Mouse (Mus musculus) kidney, embryonic 15.5 days (tissue): ENCODE data around the gene Prkaa1. TPM values are rescaled to one million over a fixed set of nuclear protein-coding genes. Genes with fewer than 3 reads are reported as not detected.
A peak's percentile ranks its signal among the peaks of the same experiment; 100 is the strongest.

Experiments
- ATAC-seq: fragments of 200-750 bp; cut with Nextera tagmentation; replicated peaks from 2 replicates; pipeline ENCODE4 v1.8.0; 2017; ENCODE audit warnings: moderate TSS enrichment; ENCODE audit not compliant: low FRiP score
- H3K27ac ChIP-seq: fragments of 300-500 bp; sonication (generic); 2 replicates; pipeline ENCODE4 v1.5.1; 2015; ENCODE audit warnings: mild to moderate bottlenecking, inconsistent platforms
- H3K27me3 ChIP-seq: fragments of 300-500 bp; sonication (generic); 2 replicates; pipeline ENCODE4 v1.6.1; 2015; ENCODE audit warnings: inconsistent platforms
- H3K36me3 ChIP-seq: fragments of 300-500 bp; sonication (generic); 2 replicates; pipeline ENCODE4 v1.6.1; 2015; ENCODE audit warnings: inconsistent platforms
- H3K4me1 ChIP-seq: fragments of 300-500 bp; sonication (generic); 2 replicates; pipeline ENCODE4 v1.6.1; 2015; ENCODE audit warnings: inconsistent platforms
- H3K4me2 ChIP-seq: fragments of 300-500 bp; sonication (generic); 2 replicates; pipeline ENCODE4 v1.6.1; 2015; ENCODE audit warnings: moderate library complexity, mild to moderate bottlenecking, inconsistent platforms
- H3K4me3 ChIP-seq: fragments of 300-500 bp; sonication (generic); replicated peaks from 2 replicates; pipeline ENCODE4 v1.5.1; 2015; ENCODE audit warnings: mild to moderate bottlenecking, inconsistent platforms
- H3K9ac ChIP-seq: fragments of 300-500 bp; sonication (generic); 2 replicates; pipeline ENCODE4 v1.6.1; 2015; ENCODE audit warnings: mild to moderate bottlenecking, inconsistent platforms
- H3K9me3 ChIP-seq: fragments of 300-500 bp; sonication (generic); replicated peaks from 2 replicates; pipeline ENCODE4 v1.6.1; 2016; ENCODE audit warnings: inconsistent platforms
- WGBS: fragments of 180-500 bp; shearing (Covaris S2); methylation state at CpG from one replicate; pipeline ENCODE4 v1.1.7; 2015; ENCODE audit warnings: mixed read lengths; 5-methylcytosine and 5-hydroxymethylcytosine counted together
- polyA plus RNA-seq: library from polyadenylated mRNA; unstranded; fragments of >200 nt; fragmentation: Nextera tagmentation; extraction: Ambion mirVana; gene quantifications from 2 replicates; pipeline ENCODE4 v1.2.1, GENCODE M21; 2015

Prkaa1 gene
- polyA plus RNA-seq, 1 experiment from 2014 or later: 22.6 TPM

- Histone ChIP-seq H3K27me3 (no peaks in the 10 kb centered on the region), H3K4me2 (peak within 1 kb of the TSS; percentile 75), H3K4me1 (peaks cover 28% of the 10 kb centered on the region), H3K4me3 (peak within 1 kb of the TSS; percentile 90), H3K36me3 (peaks cover 42% of the 10 kb centered on the region), H3K9ac (peak within 1 kb of the TSS; percentile 93), H3K27ac (peak within 1 kb of the TSS; percentile 94), H3K9me3 (no peaks in the 10 kb centered on the region)
- under 1% methylated on average over 55 of the region's 55 CpGs for WGBS
- ATAC-seq: peak; percentile 99
Measured at GRCm38 (mm10) chr15:5116270-5117030, 27.2 kb upstream of the Prkaa1 start, which contains the start of gene Rpl37. TSS of gene Rpl37 (plus strand) at chr15:5116645.

GRCm38 (mm10) chr15:5117031-5117601 lies 26.5 kb upstream of the Prkaa1 start:
- Histone ChIP-seq H3K27ac (peak overlapping the region; percentile 94), H3K27me3 (no peaks in the 10 kb centered on the region), H3K4me2 (peak overlapping the region; percentile 75), H3K4me1 (peaks cover 28% of the 10 kb centered on the region), H3K9ac (peak overlapping the region; percentile 93), H3K9me3 (no peaks in the 10 kb centered on the region), H3K4me3 (peak overlapping the region; percentile 90), H3K36me3 (peaks cover 48% of the 10 kb centered on the region)
- WGBS: 3% methylated on average over 22 of the region's 22 CpGs
- ATAC-seq: no peak

- peak overlapping the region; percentile 4; the same call in 1 of the 2 replicates for H3K9ac ChIP-seq
- 91% methylated on average over 9 of the region's 9 CpGs for WGBS
- peaks cover 62% of the 10 kb centered on the region for H3K36me3 ChIP-seq
- no peak overlapping the region for H3K27ac ChIP-seq
- no peak for ATAC-seq
- H3K9me3 ChIP-seq: no peaks in the 10 kb centered on the region
- H3K4me1 ChIP-seq: peaks cover 28% of the 10 kb centered on the region
- 0 out of 2 replicates have a peak overlapping the region, but pooled peaks have one; percentile 75 for H3K4me2 ChIP-seq
- no peaks in the 10 kb centered on the region for H3K27me3 ChIP-seq
- no peak overlapping the region for H3K4me3 ChIP-seq
Measured at GRCm38 (mm10) chr15:5118626-5119025, 25.0 kb upstream of the Prkaa1 start.

GRCm38 (mm10) chr15:5119192-5119591 lies 24.5 kb upstream of the Prkaa1 start:
- Histone ChIP-seq H3K4me1 (peaks cover 28% of the 10 kb centered on the region), H3K4me3 (no peak overlapping the region), H3K4me2 (no peak overlapping the region), H3K36me3 (peaks cover 65% of the 10 kb centered on the region), H3K27me3 (no peaks in the 10 kb centered on the region), H3K9me3 (no peaks in the 10 kb centered on the region), H3K9ac (no peak overlapping the region), H3K27ac (no peak overlapping the region)
- ATAC-seq: no peak
- WGBS: 93% methylated on average over 2 of the region's 2 CpGs

- ATAC-seq: no peak
- H3K4me3 ChIP-seq: no peak overlapping the region
- H3K4me2 ChIP-seq: no peak overlapping the region
- H3K4me1 ChIP-seq: peaks cover 26% of the 10 kb centered on the region
- H3K36me3 ChIP-seq: peaks cover 70% of the 10 kb centered on the region
- 86% methylated on average over 2 of the region's 2 CpGs for WGBS
- no peak overlapping the region for H3K27ac ChIP-seq
- H3K9me3 ChIP-seq: no peaks in the 10 kb centered on the region
- H3K9ac ChIP-seq: no peak overlapping the region
- H3K27me3 ChIP-seq: no peaks in the 10 kb centered on the region
Measured at GRCm38 (mm10) chr15:5119707-5120106, 24.0 kb upstream of the Prkaa1 start.

- H3K4me2 ChIP-seq: no peak overlapping the region
- no peaks in the 10 kb centered on the region for H3K9me3 ChIP-seq
- 91% methylated on average over 12 of the region's 12 CpGs for WGBS
- H3K27ac ChIP-seq: no peak overlapping the region
- H3K4me3 ChIP-seq: no peak overlapping the region
- no peak for ATAC-seq
- H3K4me1 ChIP-seq: peaks cover 20% of the 10 kb centered on the region
- peaks cover 76% of the 10 kb centered on the region for H3K36me3 ChIP-seq
- H3K9ac ChIP-seq: no peak overlapping the region
- no peaks in the 10 kb centered on the region for H3K27me3 ChIP-seq
Measured at GRCm38 (mm10) chr15:5121535-5122313, 21.9 kb upstream of the Prkaa1 start.

GRCm38 (mm10) chr15:5126456-5126855 lies 17.2 kb upstream of the Prkaa1 start:
- H3K4me1 ChIP-seq: 0 out of 2 replicates have a peak, but pooled peaks cover 3% of the 10 kb centered on the region
- H3K27ac ChIP-seq: no peak overlapping the region
- no peak overlapping the region for H3K9ac ChIP-seq
- ATAC-seq: no peak
- H3K9me3 ChIP-seq: no peaks in the 10 kb centered on the region
- H3K36me3 ChIP-seq: peaks cover 34% of the 10 kb centered on the region
- 82% methylated on average over 4 of the region's 4 CpGs for WGBS
- no peaks in the 10 kb centered on the region for H3K27me3 ChIP-seq
- H3K4me2 ChIP-seq: no peak overlapping the region
- no peak overlapping the region for H3K4me3 ChIP-seq

- Histone ChIP-seq H3K9me3 (no peaks in the 10 kb centered on the region), H3K4me1 (0 out of 2 replicates have a peak, but pooled peaks cover 3% of the 10 kb centered on the region), H3K9ac (no peak overlapping the region), H3K4me3 (no peak overlapping the region), H3K27ac (no peak overlapping the region), H3K27me3 (no peaks in the 10 kb centered on the region), H3K36me3 (peaks cover 25% of the 10 kb centered on the region), H3K4me2 (no peak overlapping the region)
- no peak for ATAC-seq
- WGBS: 88% methylated on average over 2 of the region's 2 CpGs
Measured at GRCm38 (mm10) chr15:5127487-5127886, 16.2 kb upstream of the Prkaa1 start.

- Histone ChIP-seq H3K4me1 (0 out of 2 replicates have a peak, but pooled peaks cover 3% of the 10 kb centered on the region), H3K27ac (no peak overlapping the region), H3K27me3 (no peaks in the 10 kb centered on the region), H3K36me3 (peaks cover 16% of the 10 kb centered on the region), H3K9ac (no peak overlapping the region), H3K4me3 (no peak overlapping the region), H3K9me3 (no peaks in the 10 kb centered on the region), H3K4me2 (no peak overlapping the region)
- WGBS: 70% methylated on average over 5 of the region's 5 CpGs
- ATAC-seq: no peak
Measured at GRCm38 (mm10) chr15:5128176-5128940, 15.3 kb upstream of the Prkaa1 start.

- no peak overlapping the region for H3K27ac ChIP-seq
- peaks cover 10% of the 10 kb centered on the region for H3K36me3 ChIP-seq
- no peaks in the 10 kb centered on the region for H3K27me3 ChIP-seq
- no peak for ATAC-seq
- H3K9me3 ChIP-seq: no peaks in the 10 kb centered on the region
- no peak overlapping the region for H3K4me2 ChIP-seq
- no peak overlapping the region for H3K4me3 ChIP-seq
- 90% methylated on average over 12 of the region's 12 CpGs for WGBS
- H3K9ac ChIP-seq: no peak overlapping the region
- 0 out of 2 replicates have a peak, but pooled peaks cover 3% of the 10 kb centered on the region for H3K4me1 ChIP-seq
Measured at GRCm38 (mm10) chr15:5129111-5129805, 14.4 kb upstream of the Prkaa1 start.
